Mouse (Mus musculus) heart, embryonic 15.5 days (tissue): Measurements from ENCODE around the gene Ube2n. TPM values are rescaled to one million over a fixed set of nuclear protein-coding genes. Genes with fewer than 3 reads are reported as not detected.

Experiments used
- microRNA-seq: library from miRNA; unstranded; fragments of <30 nt; microRNA quantifications from one replicate; pipeline ENCODE4, GENCODE M21; 2016
- polyA plus RNA-seq: library from polyadenylated mRNA; unstranded; fragments of >200 nt; fragmentation: Nextera tagmentation; extraction: Ambion mirVana; gene quantifications from 2 replicates; pipeline ENCODE4 v1.2.1, GENCODE M21; 2015

Ube2n gene
- polyA plus RNA-seq, 1 experiment from 2014 or later: 231 TPM

Small RNAs within 50 kb of the gene (microRNA-seq; reads per million reads assigned to microRNA genes)
- gene Mir3058: 10.3 reads per million, percentile 25 among the genes with 10 or more reads in this experiment

Other genes with a start within 250 kb of the Ube2n start
- gene Cradd, start 191.0 kb upstream of the Ube2n start, polyA plus RNA-seq: 7.6 and 9.0 TPM in 2 replicates
- gene Socs2, start 98.0 kb upstream of the Ube2n start, polyA plus RNA-seq: 43.1 and 47.8 TPM in 2 replicates
- gene Mrpl42, start 13.2 kb upstream of the Ube2n start, polyA plus RNA-seq: 484 and 664 TPM in 2 replicates
- 68.7 and 71.6 TPM in 2 replicates for gene Nudt4, start 49.0 kb downstream of the Ube2n start, polyA plus RNA-seq
- not detected in 2 replicates for gene Anapc15-ps, start 158.3 kb downstream of the Ube2n start, polyA plus RNA-seq